Mouse (Mus musculus) stomach, postnatal 0 days (tissue): ENCODE measurements around the gene Pip4k2a.

Source experiments
- CTCF ChIP-seq: IDR thresholded peaks from 2 replicates; pipeline ENCODE4 v1.5.1; 2016; ENCODE audit warnings: antibody characterized with exemption, low read depth, mild to moderate bottlenecking, moderate library complexity
- EP300 ChIP-seq: optimal IDR thresholded peaks from 2 replicates; pipeline ENCODE3; 2016; ENCODE audit warnings: antibody characterized with exemption

GRCm38 (mm10) chr2:18969066-18969681, 28.8 kb downstream of the Pip4k2a start:
- TF ChIP-seq CTCF (no peak), EP300 (no peak)
